Mouse (Mus musculus) liver, embryonic 14.5 days (tissue): ENCODE results near the gene Elmo2. TPM values are rescaled to one million over a fixed set of nuclear protein-coding genes. Genes with fewer than 3 reads are reported as not detected.

Source experiments
- ATAC-seq: fragments of 200-750 bp; cut with Nextera tagmentation; 2 replicates; pipeline ENCODE4 v1.8.0; 2017; ENCODE audit warnings: moderate number of reproducible peaks, mild to moderate bottlenecking, moderate library complexity; ENCODE audit not compliant: insufficient read depth
- DNase-seq, 3 experiments: peaks; one replicate each; pipeline ENCODE4 v3.0.0-alpha.2; 2012 to 2013; ENCODE audit warnings: low read depth in 3 of 3, low spot score in 3 of 3
- H3K27ac ChIP-seq: fragments of 300-500 bp; sonication (generic); 2 replicates; pipeline ENCODE4 v1.5.1; 2014; ENCODE audit warnings: moderate library complexity, mild to moderate bottlenecking, control low read depth, inconsistent platforms
- H3K27me3 ChIP-seq: fragments of 300-500 bp; sonication (generic); 2 replicates; pipeline ENCODE4 v1.6.1; 2014; ENCODE audit warnings: mild to moderate bottlenecking, low read length, moderate library complexity; ENCODE audit not compliant: control insufficient read depth, insufficient read depth
- H3K36me3 ChIP-seq: fragments of 300-500 bp; sonication (generic); replicated peaks from 2 replicates; pipeline ENCODE4 v1.6.1; 2014; ENCODE audit warnings: low read depth; ENCODE audit not compliant: control insufficient read depth, insufficient read depth
- H3K4me1 ChIP-seq, 2 experiments: fragments of 200-500 bp in 1 of 2; fragments of 300-500 bp in 1 of 2; sonication (generic) in 1 of 2; replicated peaks; 2 replicates each; pipeline ENCODE4 v1.6.1; 2012 to 2014; ENCODE audit warnings: antibody characterized with exemption in 1 of 2, inconsistent platforms in 1 of 2, low read length in 1 of 2; ENCODE audit not compliant: control insufficient read depth in 2 of 2, insufficient read depth in 2 of 2
- H3K4me2 ChIP-seq: fragments of 300-500 bp; sonication (generic); 2 replicates; pipeline ENCODE4 v1.6.1; 2014; ENCODE audit warnings: low read depth, mild to moderate bottlenecking, control low read depth, moderate library complexity
- H3K4me3 ChIP-seq, 2 experiments: fragments of 200-500 bp in 1 of 2; fragments of 300-500 bp in 1 of 2; sonication (generic) in 1 of 2; 2 replicates each; pipeline ENCODE4 v1.5.1; 2012 to 2014; ENCODE audit warnings: low read depth in 2 of 2, low read length in 2 of 2, mild to moderate bottlenecking in 2 of 2, control low read depth in 1 of 2, inconsistent platforms in 1 of 2, moderate library complexity in 1 of 2; ENCODE audit not compliant: insufficient read depth in 1 of 2
- H3K9ac ChIP-seq: fragments of 300-500 bp; sonication (generic); replicated peaks from 2 replicates; pipeline ENCODE4 v1.6.1; 2014; ENCODE audit warnings: mild to moderate bottlenecking, control low read depth, moderate library complexity
- H3K9me3 ChIP-seq: fragments of 300-500 bp; sonication (generic); 2 replicates; pipeline ENCODE4 v1.6.1; 2016; ENCODE audit warnings: low read length, mixed read lengths; ENCODE audit not compliant: control insufficient read depth
- CTCF ChIP-seq: IDR thresholded peaks from 2 replicates; pipeline ENCODE4 v1.5.1; 2016; ENCODE audit warnings: antibody characterized with exemption, low read depth, control low read depth
- EP300 ChIP-seq: IDR thresholded peaks from 2 replicates; pipeline ENCODE4 v1.6.1; 2016; ENCODE audit warnings: antibody characterized with exemption, low read depth
- WGBS: fragments of 180-500 bp; shearing (Covaris S2); extraction: QIAGEN DNeasy Blood & Tissue Kit; methylation state at CpG from one replicate; pipeline ENCODE4 v1.1.7; 2014; ENCODE audit not compliant: insufficient replicate concordance; 5-methylcytosine and 5-hydroxymethylcytosine counted together
- polyA plus RNA-seq, 2 experiments: library from polyadenylated mRNA; depleted of rRNA in 1 of 2; stranded (reverse) in 1 of 2; unstranded in 1 of 2; fragments of >200 nt; fragmentation: Nextera tagmentation in 1 of 2; extraction: Ambion mirVana in 1 of 2; gene quantifications; 2 replicates each; pipeline versions ENCODE4 v1.2.1 to v1.2.3; 2012 to 2014

Elmo2 gene
- polyA plus RNA-seq, 2 experiments, result 10.2 to 13.1 TPM

- Histone ChIP-seq H3K27me3 (no peaks in the 10 kb centered on the region), H3K27ac (no peak overlapping the region), H3K4me3 (no peak overlapping the region), H3K4me1 (peaks cover 6 to 38% of the 10 kb centered on the region in 2 experiments; a peak in 3 of 4 replicates), H3K9me3 (no peaks in the 10 kb centered on the region), H3K36me3 (no peaks in the 10 kb centered on the region; the same call in 1 of the 2 replicates), H3K9ac (no peak overlapping the region), H3K4me2 (no peak overlapping the region)
- DNase-seq (no peak), ATAC-seq (no peak)
- WGBS, result 25% methylated on average over 4 of the region's 4 CpGs
- no peak for TF ChIP-seq EP300
- no peak for TF ChIP-seq CTCF
These were observed 6.8 kb downstream of the Elmo2 start for GRCm38 (mm10) chr2:165319503-165319902.

- ATAC-seq (no peak), DNase-seq (no peak)
- Histone ChIP-seq H3K36me3 (no peaks in the 10 kb centered on the region; the same call in none of the 2 replicates), H3K4me3 (no peak overlapping the region), H3K4me1 (peaks cover 6 to 38% of the 10 kb centered on the region in 2 experiments; a peak in 3 of 4 replicates), H3K9ac (no peak overlapping the region), H3K27me3 (no peaks in the 10 kb centered on the region), H3K27ac (no peak overlapping the region), H3K9me3 (no peaks in the 10 kb centered on the region), H3K4me2 (no peak overlapping the region)
- TF ChIP-seq EP300, result no peak
- no peak for TF ChIP-seq CTCF
- 62% methylated on average over 7 of the region's 7 CpGs for WGBS
These were observed 7.3 kb downstream of the Elmo2 start for GRCm38 (mm10) chr2:165318941-165319340.

DNA sequence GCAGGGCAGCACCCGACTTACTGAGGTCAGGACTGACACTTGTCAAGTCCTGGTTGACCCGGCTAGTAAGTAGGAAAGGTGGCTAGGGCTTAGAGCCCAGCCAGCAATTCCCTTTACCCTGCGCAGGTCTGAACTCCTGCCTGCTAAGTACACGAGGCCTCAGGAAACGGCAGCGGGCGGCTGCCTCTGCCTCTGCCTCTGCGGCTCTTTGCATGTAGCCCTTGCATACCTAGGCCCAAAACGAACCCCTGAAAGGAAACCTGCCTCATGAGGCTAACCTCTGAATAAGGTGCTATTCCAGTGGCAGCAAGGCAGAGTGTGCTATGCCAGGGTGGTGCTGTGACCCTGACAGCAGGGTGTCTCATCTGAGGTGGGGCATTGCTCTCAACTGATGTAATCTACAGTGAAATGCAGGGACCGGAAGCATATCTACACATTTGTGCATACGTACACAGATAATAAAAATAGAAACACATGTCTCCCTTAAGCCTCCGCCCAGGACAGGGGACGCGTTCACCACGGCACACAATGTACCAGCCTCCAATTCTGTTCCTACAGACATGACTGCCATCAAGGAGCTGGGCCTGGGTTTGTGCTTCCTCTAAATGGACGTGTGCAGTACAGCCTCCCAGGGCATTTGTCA lies 8.5 kb downstream of the Elmo2 start:
- H3K9ac ChIP-seq, result no peak overlapping the region
- no peaks in the 10 kb centered on the region for H3K9me3 ChIP-seq
- peak; percentile 29; the same call in 1 of the 2 replicates for ATAC-seq
- no peaks in the 10 kb centered on the region; the same call in none of the 2 replicates for H3K36me3 ChIP-seq
- no peak for TF ChIP-seq EP300
- no peak for TF ChIP-seq CTCF
- H3K27ac ChIP-seq, result no peak overlapping the region
- H3K4me3 ChIP-seq, result no peak overlapping the region
- H3K4me2 ChIP-seq, result no peak overlapping the region
- DNase-seq, result no peak
- H3K4me1 ChIP-seq, result peaks cover 6 to 32% of the 10 kb centered on the region in 2 experiments; a peak in 3 of 4 replicates
- H3K27me3 ChIP-seq, result no peaks in the 10 kb centered on the region
- 26% methylated on average over 16 of the region's 16 CpGs for WGBS

GRCm38 (mm10) chr2:165316837-165317473 lies 9.3 kb downstream of the Elmo2 start:
- H3K27ac ChIP-seq, result no peak overlapping the region
- H3K4me3 ChIP-seq, result no peak overlapping the region
- H3K9ac ChIP-seq, result no peak overlapping the region
- H3K36me3 ChIP-seq, result no peaks in the 10 kb centered on the region; the same call in none of the 2 replicates
- TF ChIP-seq EP300 (no peak), CTCF (no peak)
- no peaks in the 10 kb centered on the region for H3K9me3 ChIP-seq
- WGBS, result 54% methylated on average over 9 of the region's 9 CpGs
- H3K27me3 ChIP-seq, result no peaks in the 10 kb centered on the region
- H3K4me2 ChIP-seq, result no peak overlapping the region
- peaks cover 6 to 29% of the 10 kb centered on the region in 2 experiments; a peak in 3 of 4 replicates for H3K4me1 ChIP-seq
- no peak for ATAC-seq
- DNase-seq, result no peak

DNA sequence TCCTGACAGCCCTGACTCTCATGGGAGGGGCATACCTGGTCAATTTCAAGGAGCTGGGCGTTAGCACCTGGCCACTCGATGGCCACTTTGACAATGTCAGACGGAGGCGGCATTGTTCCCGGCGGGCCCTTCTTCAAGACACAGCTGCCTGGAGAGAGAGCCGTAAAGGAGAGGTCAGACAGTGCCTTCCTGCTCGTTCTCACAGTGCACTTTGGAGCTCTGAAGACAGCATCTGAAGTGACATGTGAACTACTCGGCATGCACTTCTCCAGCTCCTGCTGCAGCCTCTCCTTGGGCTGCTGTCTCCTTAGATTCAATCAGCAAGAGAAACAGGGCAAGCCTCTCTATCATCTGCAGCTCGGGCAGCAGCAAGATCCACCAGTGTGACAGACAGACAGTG lies 10.1 kb downstream of the Elmo2 start:
- Histone ChIP-seq H3K4me3 (no peak overlapping the region), H3K4me2 (no peak overlapping the region), H3K4me1 (peaks cover 6 to 24% of the 10 kb centered on the region in 2 experiments; a peak in 3 of 4 replicates), H3K9me3 (no peaks in the 10 kb centered on the region), H3K9ac (no peak overlapping the region), H3K27ac (no peak overlapping the region), H3K27me3 (no peaks in the 10 kb centered on the region), H3K36me3 (no peaks in the 10 kb centered on the region; the same call in none of the 2 replicates)
- TF ChIP-seq EP300, result no peak
- TF ChIP-seq CTCF, result no peak
- ATAC-seq (no peak), DNase-seq (no peak)
- 75% methylated on average over 10 of the region's 10 CpGs for WGBS
